Mouse (Mus musculus): ENCODE measurements around the gene Nkain1. TPM values are rescaled to one million over a fixed set of nuclear protein-coding genes. Genes with fewer than 3 reads are reported as not detected.

Gene Nkain1
- total RNA-seq, 1 experiment from 2014 or later = not detected

DNA sequence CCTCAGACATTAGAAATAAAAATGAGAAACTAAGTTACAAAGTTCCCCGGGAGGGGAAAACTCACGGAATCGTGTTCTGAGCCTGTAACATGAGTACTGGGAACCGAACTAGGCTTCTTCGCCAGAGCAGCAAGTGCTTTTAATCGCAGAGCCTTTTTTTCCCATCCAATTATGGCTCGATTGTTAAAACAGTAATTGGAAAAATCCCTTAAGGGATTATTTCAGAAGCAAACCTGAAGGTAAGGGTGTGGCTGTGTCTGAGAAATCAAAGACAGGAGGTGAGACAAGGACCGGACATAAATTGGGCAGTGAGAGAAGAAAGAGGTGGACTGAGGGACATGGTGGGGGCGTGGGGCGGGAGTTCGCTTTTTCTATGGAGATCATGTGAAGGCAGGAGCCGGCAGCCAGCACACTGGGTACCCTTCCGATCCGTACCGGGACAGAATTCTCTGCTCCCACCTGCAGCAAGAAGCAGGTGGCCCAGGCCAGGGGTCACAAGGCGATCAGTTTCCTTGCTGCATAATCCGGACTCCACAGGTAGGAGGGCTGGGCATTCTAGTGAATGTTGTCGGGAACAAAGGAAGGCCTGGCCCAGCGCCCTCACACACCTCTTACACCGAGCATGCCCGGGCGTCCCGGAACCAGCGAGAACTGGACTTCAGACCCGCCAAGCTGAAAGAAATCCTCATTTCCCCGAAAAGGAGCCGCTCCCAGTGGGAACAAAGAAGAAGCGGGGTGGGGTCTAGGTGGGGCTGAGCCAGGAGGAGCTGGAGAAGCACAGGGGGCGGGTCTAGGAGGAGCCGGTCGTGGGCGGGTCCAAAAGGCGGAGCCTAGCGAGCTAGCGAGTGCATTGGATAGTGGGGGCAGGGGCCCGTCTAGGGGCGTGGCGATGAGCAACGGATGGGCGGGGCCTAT, 54.1 kb downstream of the Nkain1 start:
- peak; percentile 94 for ATAC-seq (replicated peaks; ENCODE audit: insufficient number of reproducible peaks, low FRiP score, low TSS enrichment, poor library complexity, severe bottlenecking)

DNA sequence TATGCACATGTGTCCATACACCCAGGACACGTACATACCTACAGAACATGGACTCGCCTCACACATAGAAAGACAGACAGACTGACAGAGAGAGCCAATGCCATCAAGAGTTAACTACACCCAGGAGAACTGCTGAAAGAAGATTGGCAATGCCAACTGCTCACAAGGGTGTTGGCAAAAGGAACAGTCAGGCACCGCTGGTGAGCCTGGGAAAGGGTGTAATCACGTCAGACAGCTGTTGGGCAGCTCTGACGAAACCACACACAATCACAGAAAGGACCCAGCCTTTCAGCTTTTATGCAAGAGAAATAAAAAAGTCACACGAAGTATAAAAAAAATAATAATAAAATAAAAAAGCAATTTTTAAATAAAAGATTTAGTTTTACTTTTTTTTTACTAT, 57.5 kb downstream of the Nkain1 start:
- no peak for ATAC-seq (replicated peaks; ENCODE audit: insufficient number of reproducible peaks, low FRiP score, low TSS enrichment, poor library complexity, severe bottlenecking)

Other genes with a start within 250 kb of the Nkain1 start
- gene Zcchc17, start 214.2 kb downstream of the Nkain1 start, total RNA-seq (2017) = 43.9 to 83.9 TPM (median 83.8 TPM) in 3 replicates
- 42.5 to 56.5 TPM (median 51.3 TPM) in 3 replicates for gene Snrnp40, start 214.0 kb downstream of the Nkain1 start, total RNA-seq (2017)
- gene Pum1, start 89.1 kb upstream of the Nkain1 start, total RNA-seq (2017) = 43.7 to 71.1 TPM (median 44.2 TPM) in 3 replicates
- 16.3 to 46.3 TPM (median 22.3 TPM) in 3 replicates for gene Sdc3, start 218.4 kb upstream of the Nkain1 start, total RNA-seq (2017)

All from monocyte, adult 5-6 weeks (primary cell).